Mouse (Mus musculus) inflammation-experienced regulatory T-cells, adult 16 weeks (primary cell): ENCODE results near the gene Ctcf. TPM values are rescaled to one million over a fixed set of nuclear protein-coding genes. Genes with fewer than 3 reads are reported as not detected.

Source experiments
- polyA plus RNA-seq: library from polyadenylated mRNA; unstranded; fragments of 100-300 nt; shearing (Covaris generic); gene quantifications from one replicate; pipeline ENCODE4 v1.2.1, GENCODE M21; 2017

Ctcf gene
- 40.7 TPM for polyA plus RNA-seq

DNA sequence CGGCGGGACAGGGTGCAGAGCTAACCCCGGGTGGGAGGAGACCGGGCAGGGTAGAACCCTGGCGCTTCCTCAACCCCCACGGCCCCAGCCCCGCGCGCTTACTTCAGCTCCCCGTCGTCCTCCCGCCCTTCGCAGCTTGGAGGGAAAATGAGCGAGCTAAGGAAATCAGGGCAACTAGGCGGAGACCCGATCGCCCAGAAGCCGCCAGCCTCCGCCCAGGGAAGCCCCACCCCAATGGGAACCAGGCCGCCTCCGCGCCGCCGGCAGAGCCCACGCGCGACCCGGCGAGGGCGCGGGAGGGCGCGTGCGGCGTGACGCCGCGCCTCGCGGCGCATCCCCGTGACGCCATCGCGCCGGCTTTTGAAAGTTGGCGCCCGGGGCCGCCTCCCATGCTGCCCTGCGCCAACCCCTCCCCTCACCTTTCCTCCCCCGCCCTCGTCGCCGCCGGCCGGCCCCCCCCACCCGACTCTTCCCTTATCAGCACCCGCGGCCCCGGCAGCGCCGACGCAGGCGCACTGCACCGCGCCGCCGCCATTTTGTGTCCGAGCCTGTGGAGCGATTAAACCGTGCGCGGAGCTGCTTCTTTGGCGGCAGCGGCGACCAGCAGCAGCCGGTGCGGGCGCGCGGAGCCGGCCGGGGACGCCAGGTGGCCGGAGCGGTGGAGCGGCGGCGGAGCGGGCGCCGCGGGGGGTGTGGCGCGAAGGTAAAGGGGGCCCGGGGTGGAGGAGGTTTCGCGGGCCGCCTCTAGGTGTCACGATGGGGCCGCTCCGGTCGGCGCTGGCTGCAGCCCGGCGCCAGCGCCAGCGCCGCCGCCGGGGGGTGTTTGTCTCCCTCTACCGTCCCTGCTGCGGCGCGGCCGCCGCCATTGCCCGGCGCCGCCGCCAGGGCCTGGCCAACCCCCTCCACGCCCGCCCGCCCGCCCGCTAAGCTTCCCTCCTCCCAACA lies at the start of gene Ctcf:
Gene Ctcf, plus strand, starts transcription at position 551 of the 945 bp plus-strand sequence.

DNA sequence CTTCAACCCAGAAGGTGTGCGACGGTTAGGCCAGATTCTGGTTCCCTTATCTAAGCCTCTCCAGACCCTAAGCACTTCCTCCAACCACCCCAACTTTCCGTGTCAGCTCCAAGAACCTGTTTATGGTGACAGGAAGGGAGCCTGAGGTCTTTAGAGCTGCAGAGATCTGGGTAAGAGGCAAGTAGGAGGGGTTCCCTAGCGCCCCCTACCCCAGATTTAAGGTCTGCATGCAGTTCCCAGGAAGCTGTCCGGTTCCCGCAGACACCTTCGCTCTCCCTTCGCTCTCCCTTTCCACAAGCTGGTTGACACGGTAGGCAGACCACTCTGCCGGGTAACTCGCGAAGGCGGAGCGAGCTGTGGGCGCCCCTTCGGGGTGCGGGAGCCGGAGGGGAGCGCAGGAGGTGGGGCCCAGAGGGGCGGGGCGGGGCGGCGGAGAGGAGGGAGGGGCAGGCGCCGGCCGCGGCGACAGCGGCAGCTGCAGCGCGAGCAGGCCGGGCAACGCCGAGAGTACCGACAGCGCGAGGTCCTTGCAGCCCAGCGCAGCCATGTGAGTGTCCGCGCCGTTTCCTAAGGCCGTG lies 31.5 kb upstream of the Ctcf start, which contains the start of gene Ripor1:
Gene Ripor1, plus strand, starts transcription at position 452 of the 578 bp plus-strand sequence.

DNA sequence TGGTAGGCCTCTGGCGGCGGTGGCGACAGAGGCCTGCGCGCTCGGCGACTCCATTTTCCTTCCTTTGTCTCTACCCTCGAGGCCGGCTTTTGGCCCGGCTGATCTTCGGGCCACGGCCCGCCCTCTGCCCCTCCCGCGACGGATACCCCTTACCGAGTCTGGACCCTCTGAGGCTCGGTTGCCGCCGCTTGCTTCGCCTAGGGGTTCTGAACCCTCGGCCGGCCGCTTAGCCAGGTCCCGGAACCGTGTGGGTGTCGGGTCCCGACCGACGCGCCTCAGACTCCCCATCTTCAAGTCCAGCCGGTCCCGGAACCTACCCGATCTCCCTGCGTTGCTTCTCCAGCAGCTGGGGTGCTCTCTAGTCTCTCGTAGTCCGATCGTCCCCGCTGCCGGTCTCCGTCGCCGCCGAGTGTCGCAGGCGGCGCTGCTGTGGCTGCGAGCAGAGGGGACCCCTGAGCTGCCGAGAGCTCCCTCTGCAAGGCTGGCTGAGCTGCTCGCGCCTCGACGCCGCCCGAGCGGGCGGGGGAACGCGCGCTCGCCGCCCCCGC lies 669 bp downstream of the Ctcf start, which contains the start of gene Agrp:
Gene Agrp, minus strand, starts transcription at position 431 of the 548 bp plus-strand sequence.

DNA sequence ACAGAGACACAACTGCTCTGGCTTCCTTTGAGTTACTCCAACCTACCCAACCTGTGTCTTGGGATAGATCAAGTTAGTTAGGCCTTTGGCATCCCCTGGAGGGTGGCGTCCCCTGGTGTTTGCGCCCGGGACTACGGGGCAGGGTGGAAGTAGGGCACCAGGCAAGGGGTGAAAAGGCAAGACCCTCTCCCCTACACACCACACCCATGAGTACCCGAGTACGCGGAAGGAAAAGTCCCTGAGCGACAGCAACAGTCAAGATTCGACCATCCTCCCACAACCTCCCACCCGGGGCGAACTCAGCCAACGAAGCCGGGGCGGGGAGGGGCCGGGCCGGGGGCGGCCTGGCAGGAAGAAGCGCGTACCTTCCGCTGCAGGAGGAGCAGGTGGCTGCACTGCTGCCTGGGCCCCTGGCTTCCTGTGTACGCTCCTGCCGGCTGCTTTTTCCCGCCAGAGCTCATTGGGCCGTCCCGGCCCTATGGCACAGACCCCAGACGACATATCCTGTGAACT lies 49.5 kb downstream of the Ctcf start, which contains the start of gene Carmil2:
Gene Carmil2, plus strand, starts transcription at position 479 of the 513 bp plus-strand sequence.

DNA sequence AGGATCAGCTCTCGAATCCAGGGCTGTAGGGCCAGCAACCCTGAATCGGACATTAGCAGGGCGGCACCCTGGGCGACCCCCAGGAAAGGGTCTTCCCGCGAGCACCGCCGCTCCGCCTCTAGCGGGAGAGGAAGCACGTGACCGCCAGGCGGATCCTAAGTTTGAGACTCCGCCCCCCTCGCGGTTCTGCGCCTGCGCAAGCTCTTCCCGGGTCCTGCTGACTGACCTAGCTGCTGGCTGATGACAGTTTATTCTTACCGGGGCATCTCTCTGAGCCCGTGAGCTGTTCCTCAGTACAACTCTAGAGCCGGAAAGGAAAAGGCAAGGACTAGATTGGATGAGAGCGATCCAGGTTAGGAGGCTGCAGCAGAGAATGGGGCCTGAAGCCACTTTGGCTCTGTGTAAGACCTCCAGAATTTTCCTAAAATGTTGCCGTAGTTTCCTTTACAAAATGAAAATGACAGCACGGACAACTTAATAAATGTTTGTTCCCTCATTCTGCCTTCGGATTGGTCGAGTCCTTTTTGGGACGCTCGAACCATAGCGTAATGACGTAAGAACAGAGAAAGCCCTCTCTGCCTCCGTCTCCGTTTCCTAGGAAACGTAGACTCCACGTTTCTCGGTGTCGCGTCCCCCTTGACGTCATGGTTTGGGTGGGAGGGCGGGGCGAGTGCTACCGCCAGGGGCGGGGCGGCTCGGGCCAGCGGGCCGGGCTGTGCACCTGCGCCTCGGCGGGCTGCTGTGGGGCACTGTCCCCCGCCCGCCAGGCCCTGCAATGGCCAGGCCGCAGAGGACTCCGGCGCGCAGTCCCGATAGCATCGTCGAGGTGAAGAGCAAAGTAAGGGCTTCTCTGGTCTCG lies 64.8 kb downstream of the Ctcf start, which contains the start of the genes Acd and Pard6a:
Gene Acd, minus strand, starts transcription at position 137 of the 859 bp plus-strand sequence.
Gene Pard6a, plus strand, starts transcription at position 183 of the 859 bp plus-strand sequence.

DNA sequence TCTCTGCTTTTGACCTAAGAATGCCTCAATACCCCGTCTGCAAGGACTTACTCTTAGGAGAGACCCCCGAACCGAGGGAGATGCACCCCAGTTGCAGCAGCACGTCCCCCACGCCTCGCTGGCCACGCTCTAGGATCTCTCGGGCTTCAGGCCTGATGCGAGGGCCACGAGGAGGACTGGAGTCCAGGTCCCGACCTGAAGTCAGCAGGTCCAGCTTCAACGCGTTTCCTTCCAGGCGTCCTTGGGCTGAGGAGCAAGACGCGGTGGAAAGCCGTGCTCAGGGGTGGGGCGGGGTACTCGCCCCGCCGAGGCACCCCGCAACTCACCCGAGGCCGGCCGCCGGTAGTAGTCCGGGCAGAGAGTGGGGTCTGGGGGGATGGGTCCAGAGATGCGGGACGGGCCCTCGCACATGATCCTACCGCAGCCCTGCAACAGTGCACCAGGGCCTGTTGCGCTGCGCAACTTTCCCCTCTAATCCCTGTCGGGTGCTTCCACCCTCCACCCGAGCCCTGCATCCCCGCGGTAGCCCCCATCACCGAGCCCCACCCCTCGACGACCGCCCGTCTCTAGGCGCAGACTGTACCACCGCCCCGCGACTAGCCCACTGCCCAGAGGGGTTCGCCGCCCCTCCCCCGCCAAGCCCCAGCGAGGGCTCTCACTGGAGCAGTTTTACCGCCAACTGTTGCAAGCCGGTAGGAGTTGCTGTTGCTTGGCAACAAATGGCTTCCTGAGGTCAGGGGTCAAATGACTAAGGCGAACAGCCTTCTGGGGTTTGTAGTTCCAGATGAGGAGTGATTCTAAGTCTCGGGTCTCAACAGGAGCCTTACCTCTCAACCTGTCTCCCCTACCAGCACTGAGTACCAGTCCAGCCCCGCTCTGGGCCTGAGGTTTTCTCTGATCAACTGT lies 71.4 kb downstream of the Ctcf start, which contains the start of the genes 4933405L10Rik and Enkd1:
Gene 4933405L10Rik, plus strand, starts transcription at position 158 of the 906 bp plus-strand sequence.
Gene Enkd1, minus strand, starts transcription at position 713 of the 906 bp plus-strand sequence.

Other genes starting within 250 kb of the Ctcf start
- gene Kctd19, start 223.1 kb upstream of the Ctcf start, polyA plus RNA-seq = not detected
- gene Lrrc36, start 223.0 kb upstream of the Ctcf start, polyA plus RNA-seq = not detected
- 0.76 TPM for gene Tppp3, start 165.0 kb upstream of the Ctcf start, polyA plus RNA-seq
- gene Zdhhc1, start 139.7 kb upstream of the Ctcf start, polyA plus RNA-seq = 3.5 TPM
- not detected for gene Hsd11b2, start 117.8 kb upstream of the Ctcf start, polyA plus RNA-seq
- 42.2 TPM for gene Atp6v0d1, start 70.5 kb upstream of the Ctcf start, polyA plus RNA-seq
- gene Ripor1, start 31.3 kb upstream of the Ctcf start, polyA plus RNA-seq = 18.7 TPM
- gene Agrp, start 825 bp downstream of the Ctcf start, polyA plus RNA-seq = 1.6 TPM
- 25.6 TPM for gene Carmil2, start 49.7 kb downstream of the Ctcf start, polyA plus RNA-seq
- 92.3 TPM for gene Acd, start 64.5 kb downstream of the Ctcf start, polyA plus RNA-seq
- gene Pard6a, start 64.6 kb downstream of the Ctcf start, polyA plus RNA-seq = 12.3 TPM
- gene 4933405L10Rik, start 71.1 kb downstream of the Ctcf start, polyA plus RNA-seq = 0.35 TPM
- 3.7 TPM for gene Enkd1, start 71.6 kb downstream of the Ctcf start, polyA plus RNA-seq
- 6.3 TPM for gene Gfod2, start 122.1 kb downstream of the Ctcf start, polyA plus RNA-seq
- gene Ranbp10, start 190.8 kb downstream of the Ctcf start, polyA plus RNA-seq = 27.8 TPM
- gene Tsnaxip1, start 191.2 kb downstream of the Ctcf start, polyA plus RNA-seq = not detected
- gene Cenpt, start 216.7 kb downstream of the Ctcf start, polyA plus RNA-seq = 18.1 TPM
- gene Thap11, start 218.6 kb downstream of the Ctcf start, polyA plus RNA-seq = 17.4 TPM
- 11.7 TPM for gene Nutf2, start 224.0 kb downstream of the Ctcf start, polyA plus RNA-seq
- 120 TPM for gene Edc4, start 244.3 kb downstream of the Ctcf start, polyA plus RNA-seq